Mouse (Mus musculus) hindbrain, embryonic 13.5 days (tissue): ENCODE results near the gene Tbc1d8. TPM values are rescaled to one million over a fixed set of nuclear protein-coding genes. Genes with fewer than 3 reads are reported as not detected.

ENCODE experiments used
- ATAC-seq: fragments of 200-750 bp; cut with Nextera tagmentation; 2 replicates; pipeline ENCODE4 v1.8.0; 2017; ENCODE audit warnings: moderate TSS enrichment; ENCODE audit not compliant: low FRiP score
- H3K27ac ChIP-seq: fragments of 300-500 bp; sonication (generic); 2 replicates; pipeline ENCODE4 v1.5.1; 2015; ENCODE audit warnings: inconsistent platforms, mild to moderate bottlenecking, moderate library complexity
- H3K27me3 ChIP-seq: fragments of 300-500 bp; sonication (generic); 2 replicates; pipeline ENCODE4 v1.6.1; 2015; ENCODE audit warnings: mild to moderate bottlenecking, inconsistent platforms
- H3K36me3 ChIP-seq: fragments of 300-500 bp; sonication (generic); 2 replicates; pipeline ENCODE4 v1.6.1; 2015; ENCODE audit warnings: mild to moderate bottlenecking, inconsistent platforms
- H3K4me1 ChIP-seq: fragments of 300-500 bp; sonication (generic); replicated peaks from 2 replicates; pipeline ENCODE4 v1.6.1; 2015; ENCODE audit warnings: inconsistent platforms
- H3K4me2 ChIP-seq: fragments of 300-500 bp; sonication (generic); 2 replicates; pipeline ENCODE4 v1.6.1; 2015; ENCODE audit warnings: inconsistent platforms, mild to moderate bottlenecking, moderate library complexity
- H3K4me3 ChIP-seq: fragments of 300-500 bp; sonication (generic); 2 replicates; pipeline ENCODE4 v1.5.1; 2015; ENCODE audit warnings: mild to moderate bottlenecking, inconsistent platforms
- H3K9ac ChIP-seq: fragments of 300-500 bp; sonication (generic); 2 replicates; pipeline ENCODE4 v1.6.1; 2015; ENCODE audit warnings: mild to moderate bottlenecking, inconsistent platforms
- H3K9me3 ChIP-seq: fragments of 300-500 bp; sonication (generic); 2 replicates; pipeline ENCODE4 v1.6.1; 2016; ENCODE audit warnings: inconsistent platforms
- WGBS: fragments of 180-500 bp; shearing (Covaris S2); methylation state at CpG from one replicate; pipeline ENCODE4 v1.1.7; 2015; 5-methylcytosine and 5-hydroxymethylcytosine counted together
- polyA plus RNA-seq: library from polyadenylated mRNA; unstranded; fragments of >200 nt; fragmentation: Nextera tagmentation; extraction: Ambion mirVana; gene quantifications from 2 replicates; pipeline ENCODE4 v1.2.1, GENCODE M21; 2015

The Tbc1d8 gene
- 8.2 and 8.5 TPM in 2 replicates for polyA plus RNA-seq

DNA sequence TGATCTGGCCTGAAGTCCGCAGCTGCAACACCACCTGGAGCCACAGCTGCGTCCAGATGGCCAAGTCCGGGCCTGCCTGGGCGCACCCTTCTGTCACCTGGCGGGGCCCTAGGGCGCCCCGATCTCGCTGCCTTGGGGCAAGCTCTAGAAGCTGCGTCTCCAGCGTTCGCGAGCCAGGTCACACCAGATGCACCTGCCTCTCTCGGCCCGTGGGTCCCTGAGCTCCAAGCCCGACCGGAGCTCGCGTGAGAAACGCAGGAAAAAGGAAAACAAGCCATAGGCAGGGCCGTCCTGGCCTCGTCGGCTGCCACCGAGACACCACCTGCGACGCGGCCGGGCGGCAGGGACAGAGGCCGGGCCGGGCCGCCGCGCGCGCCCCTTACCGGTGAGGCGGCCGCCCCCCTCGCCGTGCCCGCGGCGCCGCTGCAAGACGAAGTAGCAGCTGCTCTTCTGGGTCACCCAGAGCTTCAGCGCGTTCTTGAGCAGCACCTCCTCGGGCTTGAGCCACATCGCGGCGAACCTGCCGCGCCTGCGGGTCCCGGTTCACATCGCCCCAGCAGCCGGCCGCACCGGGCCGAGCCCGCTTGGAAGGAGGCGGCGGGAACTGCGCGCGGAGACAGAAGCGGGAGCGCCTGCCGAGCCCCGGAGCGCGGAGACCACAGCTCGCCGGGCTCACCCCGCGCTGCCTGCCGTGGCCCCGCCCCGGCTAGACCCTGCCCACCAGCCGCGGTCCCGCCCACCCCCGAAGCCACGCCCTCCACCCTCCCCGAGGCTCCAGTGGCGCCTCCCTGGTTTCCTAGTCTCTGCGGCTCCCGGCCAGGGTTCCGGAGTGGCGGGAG, at the start of gene Tbc1d8:
Gene Tbc1d8, minus strand, starts transcription at position 699 of the 839 bp plus-strand sequence.
- H3K4me3 ChIP-seq: peak within 1 kb of the TSS; percentile 68
- no peaks in the 10 kb centered on the region for H3K36me3 ChIP-seq
- H3K4me2 ChIP-seq: peak within 1 kb of the TSS; percentile 98
- peak within 1 kb of the TSS; percentile 83 for H3K9ac ChIP-seq
- H3K27ac ChIP-seq: peak within 1 kb of the TSS; percentile 85
- H3K27me3 ChIP-seq: peaks cover 5% of the 10 kb centered on the region; the same call in 1 of the 2 replicates
- H3K9me3 ChIP-seq: no peaks in the 10 kb centered on the region
- ATAC-seq: peak; percentile 95
- H3K4me1 ChIP-seq: peaks cover 27% of the 10 kb centered on the region
- WGBS: under 1% methylated on average over 86 of the region's 90 CpGs

DNA sequence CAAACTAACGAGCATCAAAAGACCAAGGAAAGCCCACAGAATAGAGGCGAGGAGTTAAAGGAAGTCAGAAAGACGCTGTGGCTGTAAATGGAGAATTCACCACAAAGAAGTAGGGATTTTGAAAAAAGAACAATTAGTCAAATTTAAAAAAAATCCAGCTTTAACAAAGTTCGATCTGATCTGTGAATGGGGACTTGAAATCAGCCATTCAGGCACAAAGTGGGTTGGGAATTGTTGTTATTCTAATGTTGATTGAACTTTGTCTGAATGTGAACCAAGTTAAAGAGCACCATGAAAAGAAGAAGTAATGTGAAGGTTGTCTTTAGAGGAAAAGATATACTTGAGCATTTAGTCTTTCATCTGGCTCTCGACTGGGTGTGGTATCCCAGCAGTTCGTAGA, 49.8 kb upstream of the Tbc1d8 start:
- WGBS: 47% methylated on average over 6 of the region's 6 CpGs
- ATAC-seq: no peak
- 0 out of 2 replicates have a peak, but pooled peaks cover 7% of the 10 kb centered on the region for H3K27me3 ChIP-seq
- no peaks in the 10 kb centered on the region for H3K4me1 ChIP-seq
- H3K4me3 ChIP-seq: no peak overlapping the region
- no peaks in the 10 kb centered on the region for H3K9me3 ChIP-seq
- H3K36me3 ChIP-seq: no peaks in the 10 kb centered on the region
- no peak overlapping the region for H3K4me2 ChIP-seq
- H3K27ac ChIP-seq: no peak overlapping the region
- H3K9ac ChIP-seq: no peak overlapping the region

DNA sequence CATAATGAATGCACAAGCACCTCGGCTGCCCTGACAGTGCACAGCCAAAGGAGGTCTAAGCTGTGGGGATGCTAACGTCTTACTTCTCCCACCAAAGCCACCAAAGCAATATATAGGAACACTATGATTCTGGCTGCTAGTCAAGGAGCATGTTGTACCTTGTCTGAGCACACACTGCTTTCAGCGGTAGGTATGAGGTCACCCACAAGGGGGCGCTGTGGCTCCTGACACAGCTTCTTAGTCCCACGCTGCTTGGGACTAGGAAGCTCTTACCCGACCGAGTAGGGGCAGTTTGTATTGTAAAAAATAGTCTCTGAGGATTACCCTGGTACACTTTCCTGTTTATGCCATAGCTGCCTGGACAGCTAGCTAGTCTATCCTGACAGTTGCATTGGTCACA, 48.9 kb upstream of the Tbc1d8 start:
- Histone ChIP-seq H3K4me1 (no peaks in the 10 kb centered on the region), H3K4me3 (no peak overlapping the region), H3K4me2 (no peak overlapping the region), H3K9ac (no peak overlapping the region), H3K27me3 (0 out of 2 replicates have a peak, but pooled peaks cover 2% of the 10 kb centered on the region), H3K36me3 (no peaks in the 10 kb centered on the region), H3K9me3 (no peaks in the 10 kb centered on the region), H3K27ac (no peak overlapping the region)
- WGBS: 15% methylated on average over 7 of the region's 7 CpGs
- no peak for ATAC-seq

DNA sequence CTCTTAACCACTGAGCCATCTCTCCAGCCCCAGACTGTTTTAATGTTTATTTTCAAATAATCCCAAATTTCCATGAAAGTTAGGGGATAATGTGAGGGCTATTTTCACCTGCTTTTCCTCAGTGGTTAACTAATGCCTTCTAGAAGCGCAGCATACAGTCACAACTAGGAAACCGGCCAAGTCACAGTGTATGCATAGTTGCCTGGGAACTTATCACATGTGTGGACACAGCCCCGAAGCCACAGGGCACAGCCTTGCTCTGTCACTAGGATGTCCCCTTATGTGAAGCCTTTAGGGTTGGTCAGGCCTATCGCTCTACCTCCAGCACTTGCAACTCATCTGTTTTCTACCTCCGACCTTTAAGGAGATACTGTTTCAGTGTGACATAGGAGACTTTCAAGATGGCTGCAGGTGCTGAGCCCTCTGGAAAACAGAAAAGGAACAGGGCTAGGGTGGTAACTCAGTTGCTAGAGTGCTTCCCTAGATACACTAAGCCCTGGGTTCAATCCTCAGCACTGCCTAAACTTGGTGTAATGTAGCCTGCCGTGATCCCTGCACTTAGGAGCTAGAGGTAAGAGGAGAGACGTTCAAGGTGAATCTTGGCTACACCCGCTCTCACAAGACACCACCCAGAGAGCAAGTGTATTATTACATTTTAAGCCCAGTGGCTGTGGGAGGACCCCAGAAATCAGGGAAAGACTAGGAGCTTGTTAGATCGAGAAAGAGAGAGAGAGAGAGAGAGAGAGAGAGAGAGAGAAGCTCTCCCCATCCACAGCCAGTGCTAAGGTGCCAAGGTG, 48.0 kb upstream of the Tbc1d8 start:
- WGBS: 84% methylated on average over 9 of the region's 9 CpGs

DNA sequence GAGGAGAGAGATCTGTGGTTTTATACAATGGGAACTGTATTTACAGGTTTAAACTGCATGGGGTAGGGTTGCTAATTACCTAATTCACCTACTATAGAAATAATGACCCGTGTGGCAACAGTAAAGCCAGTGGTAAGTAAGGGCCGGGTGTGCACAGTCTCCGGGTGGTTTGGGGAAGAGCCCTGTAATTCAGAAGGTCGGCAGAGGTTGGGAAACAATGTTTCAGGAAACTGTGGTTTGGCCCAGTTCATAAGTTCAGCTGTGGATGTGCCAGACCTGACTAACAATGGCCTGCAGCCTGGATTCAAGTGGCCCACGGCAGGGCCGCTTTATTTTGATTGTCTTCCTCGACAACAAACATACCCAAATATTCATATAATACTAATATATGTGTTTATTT, 47.2 kb upstream of the Tbc1d8 start:
- 82% methylated on average over 7 of the region's 7 CpGs for WGBS
- Histone ChIP-seq H3K4me2 (no peak overlapping the region), H3K4me1 (no peaks in the 10 kb centered on the region), H3K36me3 (no peaks in the 10 kb centered on the region), H3K9me3 (no peaks in the 10 kb centered on the region), H3K27ac (no peak overlapping the region), H3K9ac (no peak overlapping the region), H3K27me3 (0 out of 2 replicates have a peak, but pooled peaks cover 2% of the 10 kb centered on the region), H3K4me3 (no peak overlapping the region)
- ATAC-seq: no peak

More for the DNA sequence above, 48.0 kb upstream of the Tbc1d8 start:
- Histone ChIP-seq H3K9ac (no peak overlapping the region), H3K36me3 (no peaks in the 10 kb centered on the region), H3K9me3 (no peaks in the 10 kb centered on the region), H3K27me3 (0 out of 2 replicates have a peak, but pooled peaks cover 2% of the 10 kb centered on the region), H3K4me3 (no peak overlapping the region), H3K27ac (no peak overlapping the region), H3K4me1 (no peaks in the 10 kb centered on the region), H3K4me2 (no peak overlapping the region)
- ATAC-seq: no peak

DNA sequence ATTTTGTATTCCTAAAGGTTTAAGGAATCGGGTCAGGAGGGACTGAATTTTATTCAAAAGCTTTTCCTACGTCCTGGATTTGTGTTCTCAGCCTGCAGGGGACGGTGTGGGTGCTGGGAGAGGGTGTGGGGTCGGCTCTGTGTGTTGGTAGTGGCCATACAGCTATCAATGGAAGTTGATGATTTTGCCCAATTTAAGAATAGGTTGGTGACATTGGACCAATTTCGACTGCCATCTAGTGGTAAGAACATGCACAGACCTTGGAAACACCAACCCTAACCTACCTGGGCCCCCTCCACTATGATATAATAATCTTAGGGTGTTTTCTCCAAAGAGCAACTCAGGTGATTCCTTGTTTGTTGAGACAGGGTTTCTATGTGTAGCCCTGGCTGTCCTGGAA, 44.0 kb upstream of the Tbc1d8 start:
- H3K4me3 ChIP-seq: no peak overlapping the region
- H3K27me3 ChIP-seq: no peaks in the 10 kb centered on the region
- H3K4me1 ChIP-seq: no peaks in the 10 kb centered on the region
- H3K9ac ChIP-seq: no peak overlapping the region
- H3K9me3 ChIP-seq: no peaks in the 10 kb centered on the region
- H3K4me2 ChIP-seq: no peak overlapping the region
- ATAC-seq: no peak
- no peaks in the 10 kb centered on the region for H3K36me3 ChIP-seq
- WGBS: 32% methylated on average over 5 of the region's 5 CpGs
- H3K27ac ChIP-seq: no peak overlapping the region

DNA sequence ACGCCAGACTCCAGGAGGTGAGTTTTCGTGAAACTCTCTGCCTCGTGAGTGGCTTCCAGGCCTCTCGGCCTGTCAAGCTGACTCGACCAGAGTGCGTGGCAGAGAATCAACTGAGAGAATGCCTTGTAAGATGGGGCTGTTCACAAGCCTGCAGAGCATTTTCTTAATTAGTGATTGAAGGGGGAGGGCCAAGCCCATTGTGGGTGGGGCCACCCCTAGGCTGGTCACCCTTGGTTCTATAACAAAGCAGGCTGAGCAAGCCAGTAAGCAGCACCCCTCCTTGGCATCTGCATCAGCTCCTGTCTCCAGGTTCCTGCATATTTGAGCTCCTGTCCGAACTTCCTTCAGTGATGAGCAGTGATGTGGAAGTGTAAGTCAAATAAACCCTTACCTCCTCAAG, 42.8 kb upstream of the Tbc1d8 start:
- Histone ChIP-seq H3K4me2 (no peak overlapping the region), H3K4me1 (no peaks in the 10 kb centered on the region), H3K9me3 (no peaks in the 10 kb centered on the region), H3K4me3 (no peak overlapping the region), H3K27me3 (no peaks in the 10 kb centered on the region), H3K27ac (no peak overlapping the region), H3K9ac (no peak overlapping the region), H3K36me3 (no peaks in the 10 kb centered on the region)
- 91% methylated on average over 7 of the region's 7 CpGs for WGBS
- no peak for ATAC-seq

DNA sequence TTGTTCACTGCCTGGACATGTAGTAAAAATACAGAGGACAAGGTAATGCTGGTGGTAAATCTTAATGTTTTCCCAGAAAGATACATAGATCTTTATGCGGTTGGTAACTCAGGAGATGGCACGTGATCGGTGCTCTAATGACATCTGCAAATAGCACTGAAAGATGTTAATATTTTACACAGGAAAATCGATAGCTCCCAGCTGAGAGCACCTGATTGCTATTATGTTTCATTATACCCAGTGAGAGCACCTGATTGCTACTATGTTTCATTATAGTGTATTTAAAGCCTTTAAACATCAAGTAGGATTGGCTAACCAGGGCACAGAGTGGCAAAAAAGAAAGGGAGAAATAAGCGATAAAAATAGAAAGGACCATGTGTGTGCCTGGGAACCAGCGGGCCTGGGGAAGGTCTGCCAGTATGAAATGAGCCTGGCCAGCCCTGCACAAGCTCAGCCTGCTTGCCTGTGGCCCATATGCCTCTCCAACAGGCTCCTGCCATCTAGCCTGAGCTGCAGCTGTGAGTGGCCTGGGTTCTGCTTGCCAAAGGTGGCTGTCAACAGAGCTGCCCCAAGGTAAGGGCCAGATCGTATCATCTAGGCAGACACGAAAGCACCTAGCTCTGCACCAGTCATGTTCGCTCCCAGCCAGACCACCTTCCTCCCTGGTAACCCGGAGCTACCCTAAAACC, 36.9 kb upstream of the Tbc1d8 start:
- Histone ChIP-seq H3K27ac (no peak overlapping the region), H3K36me3 (no peaks in the 10 kb centered on the region), H3K4me2 (no peak overlapping the region), H3K9ac (0 out of 2 replicates have a peak overlapping the region, but pooled peaks have one; percentile 1), H3K4me3 (no peak overlapping the region), H3K27me3 (no peaks in the 10 kb centered on the region), H3K4me1 (0 out of 2 replicates have a peak, but pooled peaks cover 7% of the 10 kb centered on the region), H3K9me3 (no peaks in the 10 kb centered on the region)
- no peak for ATAC-seq
- WGBS: 87% methylated on average over 10 of the region's 10 CpGs

DNA sequence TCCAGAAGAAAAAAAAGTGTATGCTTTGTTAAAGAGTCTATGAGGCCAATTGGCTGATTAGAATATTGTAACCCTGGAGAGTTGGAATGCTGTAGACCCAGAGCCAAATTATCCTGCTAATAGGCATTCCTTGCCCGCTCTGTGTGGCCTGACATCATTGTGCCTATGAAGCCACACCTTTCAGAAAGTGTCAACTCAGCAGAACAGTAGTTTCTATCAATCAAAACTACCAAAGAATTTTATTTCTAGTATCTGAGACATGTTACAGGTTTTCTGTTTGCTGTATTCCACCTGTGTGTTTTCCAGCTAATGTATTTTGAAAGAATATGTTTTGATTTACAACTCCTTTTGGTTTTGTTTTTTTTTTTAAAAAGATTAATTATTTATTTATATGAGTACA, 33.6 kb upstream of the Tbc1d8 start:
- H3K4me1 ChIP-seq: 0 out of 2 replicates have a peak, but pooled peaks cover 7% of the 10 kb centered on the region
- ATAC-seq: no peak
- no peak overlapping the region for H3K9ac ChIP-seq
- 72% methylated on average over 1 of the region's 1 CpGs for WGBS
- no peak overlapping the region for H3K4me3 ChIP-seq
- no peaks in the 10 kb centered on the region for H3K9me3 ChIP-seq
- H3K4me2 ChIP-seq: no peak overlapping the region
- H3K36me3 ChIP-seq: no peaks in the 10 kb centered on the region
- H3K27me3 ChIP-seq: no peaks in the 10 kb centered on the region
- no peak overlapping the region for H3K27ac ChIP-seq

DNA sequence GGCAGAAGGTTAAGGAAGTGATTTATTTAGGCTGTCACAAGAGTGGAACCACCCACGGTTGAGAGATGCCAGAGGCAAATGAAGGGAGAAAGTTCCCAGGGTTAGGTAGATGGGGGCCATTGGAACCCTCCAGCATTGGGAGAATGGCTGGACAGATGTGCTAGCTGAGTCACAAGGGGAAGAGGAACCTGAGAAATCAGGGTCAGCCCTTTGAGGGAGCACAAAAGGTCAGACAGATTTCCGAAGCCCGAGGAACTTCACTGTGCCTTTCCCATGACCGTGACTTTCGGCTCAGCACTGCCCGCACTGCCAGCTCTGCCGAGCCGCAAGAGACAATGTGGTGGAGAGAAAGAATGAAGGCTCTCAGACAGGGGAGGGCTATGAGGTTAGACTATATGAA, 33.2 kb upstream of the Tbc1d8 start:
- 83% methylated on average over 8 of the region's 8 CpGs for WGBS
- no peaks in the 10 kb centered on the region for H3K36me3 ChIP-seq
- no peak overlapping the region for H3K4me3 ChIP-seq
- H3K4me1 ChIP-seq: 0 out of 2 replicates have a peak, but pooled peaks cover 7% of the 10 kb centered on the region
- H3K4me2 ChIP-seq: no peak overlapping the region
- ATAC-seq: no peak
- H3K27me3 ChIP-seq: no peaks in the 10 kb centered on the region
- H3K27ac ChIP-seq: no peak overlapping the region
- no peak overlapping the region for H3K9ac ChIP-seq
- no peaks in the 10 kb centered on the region for H3K9me3 ChIP-seq

DNA sequence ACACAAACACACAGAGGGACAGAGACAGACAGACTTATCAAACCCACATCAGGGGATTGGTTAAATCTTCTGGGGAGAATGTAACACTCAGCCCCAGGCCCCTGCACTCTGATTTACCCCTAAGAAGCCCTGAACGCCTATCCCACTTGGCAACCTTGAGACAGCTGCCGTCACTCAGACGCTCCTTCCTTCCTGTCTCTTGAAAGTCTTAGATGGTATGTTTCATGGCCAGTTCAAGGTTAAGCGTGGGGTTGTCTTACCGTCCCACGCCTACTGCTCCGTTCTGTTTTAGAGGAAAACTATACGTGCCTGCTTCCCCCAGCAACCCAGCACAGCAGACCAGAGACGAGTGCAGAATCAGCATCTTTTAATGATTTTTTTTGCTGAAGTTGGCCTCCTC, 27.0 kb upstream of the Tbc1d8 start:
- ATAC-seq: no peak
- Histone ChIP-seq H3K27me3 (no peaks in the 10 kb centered on the region), H3K36me3 (no peaks in the 10 kb centered on the region), H3K9ac (no peak overlapping the region; the same call in 1 of the 2 replicates), H3K9me3 (no peaks in the 10 kb centered on the region), H3K4me2 (no peak overlapping the region), H3K27ac (no peak overlapping the region), H3K4me3 (no peak overlapping the region), H3K4me1 (no peaks in the 10 kb centered on the region)
- WGBS: 82% methylated on average over 9 of the region's 9 CpGs

DNA sequence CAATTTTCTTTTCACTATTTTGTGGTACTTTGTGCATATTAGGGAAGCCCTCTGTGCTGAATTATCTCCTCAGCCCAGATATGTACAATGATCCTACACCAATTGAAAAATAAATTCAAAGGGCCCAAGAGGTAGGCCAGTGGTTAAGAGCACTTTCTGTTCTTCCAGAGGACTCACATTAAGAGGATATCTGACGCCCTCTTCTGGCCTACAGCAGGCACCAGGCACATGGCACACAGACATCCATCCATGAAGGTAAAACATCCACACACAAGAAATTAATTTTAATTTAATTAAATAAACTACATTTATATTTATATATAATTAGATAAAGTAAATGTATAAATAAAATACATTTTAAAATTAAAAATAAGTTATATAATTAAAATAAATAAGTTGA, 25.7 kb upstream of the Tbc1d8 start:
- Histone ChIP-seq H3K9ac (no peak overlapping the region), H3K9me3 (no peaks in the 10 kb centered on the region), H3K4me1 (no peaks in the 10 kb centered on the region), H3K27ac (no peak overlapping the region), H3K4me3 (no peak overlapping the region), H3K4me2 (no peak overlapping the region), H3K36me3 (no peaks in the 10 kb centered on the region), H3K27me3 (no peaks in the 10 kb centered on the region)
- 13% methylated on average over 1 of the region's 1 CpGs for WGBS
- no peak for ATAC-seq
